Mouse (Mus musculus) hindbrain, embryonic 16.5 days (tissue): ENCODE results near the gene Col11a2. TPM values are rescaled to one million over a fixed set of nuclear protein-coding genes. Genes with fewer than 3 reads are reported as not detected.
"Not testable (repeated sequence)": the region's sequence is repeated elsewhere in the genome, so short reads cannot be mapped to it uniquely, and the experiment has no call there.

Experiments used
- ATAC-seq: fragments of 200-750 bp; cut with Nextera tagmentation; 2 replicates; pipeline ENCODE4 v1.8.0; 2017; ENCODE audit warnings: moderate TSS enrichment, moderate library complexity
- H3K27ac ChIP-seq: fragments of 300-500 bp; sonication (generic); 2 replicates; pipeline ENCODE4 v1.5.1; 2014; ENCODE audit warnings: low read depth, mild to moderate bottlenecking, control low read depth, low read length, moderate library complexity
- H3K27me3 ChIP-seq: fragments of 300-500 bp; sonication (generic); replicated peaks from 2 replicates; pipeline ENCODE4 v1.6.1; 2014; ENCODE audit warnings: low read length; ENCODE audit not compliant: control insufficient read depth, insufficient read depth
- H3K36me3 ChIP-seq: fragments of 300-500 bp; sonication (generic); 2 replicates; pipeline ENCODE4 v1.6.1; 2014; ENCODE audit warnings: mild to moderate bottlenecking, low read length, moderate library complexity, mixed read lengths; ENCODE audit not compliant: control insufficient read depth, insufficient read depth
- H3K4me1 ChIP-seq: fragments of 300-500 bp; sonication (generic); 2 replicates; pipeline ENCODE4 v1.6.1; 2014; ENCODE audit warnings: low read depth, low read length; ENCODE audit not compliant: control insufficient read depth, insufficient read depth
- H3K4me2 ChIP-seq: fragments of 300-500 bp; sonication (generic); 2 replicates; pipeline ENCODE4 v1.6.1; 2014; ENCODE audit warnings: mild to moderate bottlenecking, low read length, control low read depth, moderate library complexity
- H3K4me3 ChIP-seq: fragments of 300-500 bp; sonication (generic); 2 replicates; pipeline ENCODE4 v1.5.1; 2014; ENCODE audit warnings: mild to moderate bottlenecking, low read length, control low read depth, moderate library complexity
- H3K9ac ChIP-seq: fragments of 300-500 bp; sonication (generic); 2 replicates; pipeline ENCODE4 v1.6.1; 2014; ENCODE audit warnings: low read depth, mild to moderate bottlenecking, control low read depth, low read length, moderate library complexity
- H3K9me3 ChIP-seq: fragments of 300-500 bp; sonication (generic); 2 replicates; pipeline ENCODE4 v1.6.1; 2014; ENCODE audit warnings: mild to moderate bottlenecking, low read length, moderate library complexity; ENCODE audit not compliant: control insufficient read depth
- WGBS: fragments of 180-500 bp; shearing (Covaris S2); extraction: QIAGEN DNeasy Blood & Tissue Kit; methylation state at CpG from one replicate; pipeline ENCODE4 v1.1.7; 2014; 5-methylcytosine and 5-hydroxymethylcytosine counted together
- polyA plus RNA-seq: library from polyadenylated mRNA; unstranded; fragments of >200 nt; fragmentation: Nextera tagmentation; extraction: Ambion mirVana; gene quantifications from 2 replicates; pipeline ENCODE4 v1.2.1, GENCODE M21; 2015

Col11a2 gene
- polyA plus RNA-seq, 1 experiment from 2014 or later, result 4.7 TPM

- not testable (repeated sequence) for H3K27ac ChIP-seq, H3K4me3 ChIP-seq, H3K36me3 ChIP-seq, H3K4me2 ChIP-seq, ATAC-seq, H3K9me3 ChIP-seq, H3K4me1 ChIP-seq, H3K9ac ChIP-seq
- WGBS, result 59% methylated on average over 2 of the region's 2 CpGs
- H3K27me3 ChIP-seq, result peaks cover 12% of the 10 kb centered on the region
Observed at GRCm38 (mm10) chr17:34000796-34001195, 38.4 kb upstream of the Col11a2 start.

- H3K4me3 ChIP-seq, result no peak overlapping the region
- H3K36me3 ChIP-seq, result no peaks in the 10 kb centered on the region
- H3K27ac ChIP-seq, result no peak overlapping the region
- no peak overlapping the region for H3K4me2 ChIP-seq
- peaks cover 12% of the 10 kb centered on the region for H3K27me3 ChIP-seq
- H3K9me3 ChIP-seq, result no peaks in the 10 kb centered on the region
- no peak for ATAC-seq
- 4% methylated on average over 5 of the region's 5 CpGs for WGBS
- H3K9ac ChIP-seq, result no peak overlapping the region
- peaks cover 3% of the 10 kb centered on the region for H3K4me1 ChIP-seq
Observed at GRCm38 (mm10) chr17:34003426-34003825, 35.8 kb upstream of the Col11a2 start.

GRCm38 (mm10) chr17:34006570-34006969 is 32.7 kb upstream of the Col11a2 start:
- Histone ChIP-seq H3K27ac (no peak overlapping the region), H3K36me3 (no peaks in the 10 kb centered on the region), H3K27me3 (peaks cover under 1% of the 10 kb centered on the region), H3K4me3 (no peak overlapping the region), H3K9me3 (no peaks in the 10 kb centered on the region), H3K9ac (no peak overlapping the region), H3K4me2 (no peak overlapping the region), H3K4me1 (no peaks in the 10 kb centered on the region)
- 51% methylated on average over 2 of the region's 2 CpGs for WGBS
- no peak for ATAC-seq

- Histone ChIP-seq H3K36me3 (no peaks in the 10 kb centered on the region), H3K27me3 (no peaks in the 10 kb centered on the region), H3K4me1 (no peaks in the 10 kb centered on the region), H3K9me3 (no peaks in the 10 kb centered on the region), H3K27ac (no peak overlapping the region), H3K9ac (no peak overlapping the region), H3K4me3 (no peak overlapping the region), H3K4me2 (no peak overlapping the region)
- ATAC-seq, result no peak
- WGBS, result 90% methylated on average over 5 of the region's 5 CpGs
Observed at GRCm38 (mm10) chr17:34010156-34010555, 29.1 kb upstream of the Col11a2 start.

GRCm38 (mm10) chr17:34013436-34013835 is 25.8 kb upstream of the Col11a2 start:
- ATAC-seq, result no peak
- no peak overlapping the region for H3K27ac ChIP-seq
- no peaks in the 10 kb centered on the region for H3K36me3 ChIP-seq
- WGBS, result 91% methylated on average over 8 of the region's 8 CpGs
- H3K9me3 ChIP-seq, result no peaks in the 10 kb centered on the region
- H3K4me3 ChIP-seq, result no peak overlapping the region
- no peaks in the 10 kb centered on the region for H3K4me1 ChIP-seq
- no peaks in the 10 kb centered on the region for H3K27me3 ChIP-seq
- no peak overlapping the region for H3K4me2 ChIP-seq
- no peak overlapping the region for H3K9ac ChIP-seq

- H3K36me3 ChIP-seq, result peaks cover 13% of the 10 kb centered on the region
- no peak overlapping the region for H3K27ac ChIP-seq
- ATAC-seq, result no peak
- peaks cover 24% of the 10 kb centered on the region for H3K4me1 ChIP-seq
- no peak overlapping the region for H3K4me3 ChIP-seq
- H3K27me3 ChIP-seq, result no peaks in the 10 kb centered on the region
- no peak overlapping the region; the same call in 1 of the 2 replicates for H3K9ac ChIP-seq
- 95% methylated on average over 22 of the region's 23 CpGs for WGBS
- H3K9me3 ChIP-seq, result no peaks in the 10 kb centered on the region
- H3K4me2 ChIP-seq, result no peak overlapping the region
Observed at GRCm38 (mm10) chr17:34021539-34022413, 17.5 kb upstream of the Col11a2 start.

- Histone ChIP-seq H3K27me3 (no peaks in the 10 kb centered on the region), H3K4me1 (peaks cover 31% of the 10 kb centered on the region), H3K9me3 (no peaks in the 10 kb centered on the region), H3K9ac (no peak overlapping the region), H3K36me3 (peaks cover 13% of the 10 kb centered on the region), H3K4me2 (no peak overlapping the region), H3K4me3 (no peak overlapping the region), H3K27ac (no peak overlapping the region)
- ATAC-seq, result no peak
- 97% methylated on average over 14 of the region's 14 CpGs for WGBS
Observed at GRCm38 (mm10) chr17:34022414-34022783, 16.8 kb upstream of the Col11a2 start.

- H3K36me3 ChIP-seq, result peaks cover 13% of the 10 kb centered on the region
- no peak overlapping the region for H3K27ac ChIP-seq
- no peaks in the 10 kb centered on the region for H3K9me3 ChIP-seq
- no peak overlapping the region for H3K9ac ChIP-seq
- H3K4me3 ChIP-seq, result no peak overlapping the region
- 97% methylated on average over 20 of the region's 20 CpGs for WGBS
- ATAC-seq, result no peak
- H3K4me1 ChIP-seq, result peaks cover 34% of the 10 kb centered on the region
- no peaks in the 10 kb centered on the region for H3K27me3 ChIP-seq
- H3K4me2 ChIP-seq, result no peak overlapping the region
Observed at GRCm38 (mm10) chr17:34022987-34023386, 16.2 kb upstream of the Col11a2 start.

GRCm38 (mm10) chr17:34023678-34024077 is 15.6 kb upstream of the Col11a2 start:
- no peaks in the 10 kb centered on the region for H3K9me3 ChIP-seq
- WGBS, result 63% methylated on average over 9 of the region's 9 CpGs
- H3K4me1 ChIP-seq, result peaks cover 41% of the 10 kb centered on the region
- peak overlapping the region; percentile 95 for H3K27ac ChIP-seq
- H3K9ac ChIP-seq, result peak overlapping the region; percentile 92
- peak overlapping the region; percentile 77 for H3K4me3 ChIP-seq
- no peak for ATAC-seq
- peaks cover 17% of the 10 kb centered on the region for H3K36me3 ChIP-seq
- H3K27me3 ChIP-seq, result no peaks in the 10 kb centered on the region
- H3K4me2 ChIP-seq, result peak overlapping the region; percentile 90
